Mouse (Mus musculus) ovary, postnatal 10 days (tissue): Measurements from ENCODE around the gene Tmcc3.

Source experiments
- DNase-seq: peaks from one replicate; pipeline ENCODE4 v3.0.0; 2022; ENCODE audit warnings: low spot score

Gene Tmcc3

GRCm38 (mm10) chr10:94332358-94333137, 20.8 kb downstream of the Tmcc3 start:
- DNase-seq: no peak

- DNase-seq: no peak
Observed at GRCm38 (mm10) chr10:94333328-94333727, 21.6 kb downstream of the Tmcc3 start.

- DNase-seq: no peak
Observed at GRCm38 (mm10) chr10:94335047-94335446, 23.3 kb downstream of the Tmcc3 start.

- no peak for DNase-seq
Observed at GRCm38 (mm10) chr10:94336071-94336470, 24.3 kb downstream of the Tmcc3 start.

- DNase-seq: no peak
Observed at GRCm38 (mm10) chr10:94341501-94341900, 29.8 kb downstream of the Tmcc3 start.

GRCm38 (mm10) chr10:94342256-94342655, 30.5 kb downstream of the Tmcc3 start:
- DNase-seq: no peak

- no peak for DNase-seq
Observed at GRCm38 (mm10) chr10:94343581-94343980, 31.8 kb downstream of the Tmcc3 start.

- DNase-seq: no peak
Observed at GRCm38 (mm10) chr10:94344631-94345417, 33.1 kb downstream of the Tmcc3 start.

GRCm38 (mm10) chr10:94345509-94346252, 33.9 kb downstream of the Tmcc3 start:
- no peak for DNase-seq

GRCm38 (mm10) chr10:94346596-94346995, 34.8 kb downstream of the Tmcc3 start:
- DNase-seq: no peak

GRCm38 (mm10) chr10:94347296-94347695, 35.5 kb downstream of the Tmcc3 start:
- DNase-seq: no peak

- DNase-seq: no peak
Observed at GRCm38 (mm10) chr10:94347959-94348358, 36.2 kb downstream of the Tmcc3 start.

GRCm38 (mm10) chr10:94350207-94350606, 38.5 kb downstream of the Tmcc3 start:
- DNase-seq: no peak

- no peak for DNase-seq
Observed at GRCm38 (mm10) chr10:94350896-94351661, 39.3 kb downstream of the Tmcc3 start.

- no peak for DNase-seq
Observed at GRCm38 (mm10) chr10:94352172-94352876, 40.6 kb downstream of the Tmcc3 start.

GRCm38 (mm10) chr10:94352877-94353853, 41.4 kb downstream of the Tmcc3 start:
- DNase-seq: no peak

GRCm38 (mm10) chr10:94354005-94354404, 42.3 kb downstream of the Tmcc3 start:
- no peak for DNase-seq

- no peak for DNase-seq
Observed at GRCm38 (mm10) chr10:94354427-94354826, 42.7 kb downstream of the Tmcc3 start.

GRCm38 (mm10) chr10:94356504-94357169, 44.9 kb downstream of the Tmcc3 start:
- no peak for DNase-seq
